Mouse (Mus musculus): Measurements from ENCODE around the gene Nudt14.

Gene Nudt14

DNA sequence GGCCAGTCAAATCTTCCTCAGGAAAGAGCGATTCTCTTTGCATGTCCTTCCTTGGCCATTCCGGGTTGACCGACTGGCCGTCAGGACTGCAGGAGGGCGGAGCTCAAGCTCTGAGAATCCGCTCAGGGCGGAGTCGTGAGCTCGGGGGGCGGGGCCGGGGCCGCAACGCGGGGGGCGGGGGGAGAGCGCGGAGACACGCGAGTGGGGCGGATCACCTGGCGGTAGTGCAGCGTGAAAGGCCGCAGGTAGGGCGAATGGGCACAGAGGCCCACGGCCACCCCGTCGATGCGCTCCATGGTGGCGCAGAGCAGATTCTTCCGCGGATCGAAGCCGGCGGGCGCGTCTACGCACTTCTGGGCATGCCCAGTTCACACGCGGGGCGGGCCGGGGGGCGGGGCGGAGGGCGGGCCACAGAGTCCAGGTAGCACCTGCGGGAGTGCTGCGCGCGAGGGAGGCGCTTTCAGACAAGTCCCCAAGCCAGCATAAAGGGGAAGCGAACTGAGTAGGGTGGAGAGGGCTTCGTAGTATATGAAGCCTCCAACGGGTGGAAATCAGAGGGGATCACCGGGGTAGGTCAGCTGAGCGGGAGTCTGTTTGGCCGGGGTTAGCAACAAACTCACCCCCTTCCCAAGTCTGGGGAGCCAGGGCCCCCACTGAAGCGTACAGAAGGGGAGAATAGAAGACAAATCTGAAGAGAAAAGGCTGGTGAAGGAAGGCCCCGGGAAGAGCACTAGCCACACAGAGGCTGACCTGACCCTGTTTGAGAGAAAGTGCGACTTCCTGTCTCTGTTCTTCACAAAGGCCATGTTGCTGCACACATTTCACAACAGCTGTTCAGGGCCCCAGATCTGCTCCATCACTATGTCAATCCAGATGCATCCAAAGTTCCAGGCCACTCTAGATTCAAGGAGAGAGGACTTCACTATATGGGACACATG, at the start of gene Nudt14:
Gene Nudt14, minus strand, starts transcription at position 349 of the 938 bp plus-strand sequence.
- no peak for DNase-seq (ENCODE audit: extremely low spot score, low read depth, low spot score)

DNA sequence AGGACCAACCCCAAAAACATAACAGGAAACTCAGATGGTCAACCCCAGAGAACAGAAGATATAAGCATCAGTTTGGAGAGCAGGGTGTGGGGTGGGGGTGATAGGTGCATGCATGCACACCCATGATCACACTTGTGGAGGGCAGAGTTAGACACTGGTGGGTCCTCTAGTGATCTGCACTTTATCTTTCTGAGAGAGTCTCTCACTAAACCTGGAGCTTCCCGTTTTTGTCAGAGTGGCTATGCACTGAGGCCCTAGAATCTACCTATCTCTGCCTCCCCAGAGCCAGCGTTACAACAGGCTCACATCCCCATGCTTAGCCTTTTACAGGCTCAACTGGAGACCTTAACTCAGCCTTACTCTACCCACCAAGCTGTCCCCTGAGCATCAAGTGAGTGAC, 49.5 kb upstream of the Nudt14 start:
- DNase-seq (ENCODE audit: extremely low spot score, low read depth, low spot score): no peak

DNA sequence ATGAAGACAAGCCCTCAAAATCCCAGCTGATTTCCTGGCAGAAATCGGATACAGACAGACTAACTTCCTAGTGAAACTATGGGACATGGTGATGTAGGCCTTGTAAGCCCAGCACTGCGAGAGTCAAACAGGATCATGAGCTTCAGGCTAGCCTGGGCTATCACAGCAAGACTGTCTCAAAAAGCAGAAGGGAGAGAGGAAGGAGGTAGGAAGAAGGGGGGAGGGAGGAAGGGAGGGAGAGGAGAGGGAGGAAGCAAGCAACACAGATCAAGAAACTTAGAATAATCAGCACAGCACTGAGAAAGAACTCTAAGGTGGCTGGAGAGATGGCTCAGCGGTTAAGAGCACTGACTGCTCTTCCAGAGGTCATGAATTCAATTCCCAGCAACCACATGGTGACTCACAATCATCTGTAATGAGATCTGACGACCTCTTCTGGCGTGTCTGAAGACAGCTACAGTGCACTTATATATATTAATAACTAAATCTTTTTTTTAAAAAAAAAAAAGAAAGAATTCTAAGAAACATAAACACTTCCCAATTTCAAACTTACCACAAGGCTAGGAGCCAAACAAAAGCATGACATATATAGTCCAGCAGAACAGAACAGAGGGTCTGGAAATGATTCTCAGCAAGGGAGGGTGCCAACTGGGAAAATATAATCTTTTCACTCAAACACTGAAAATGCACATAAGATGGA, 48.9 kb upstream of the Nudt14 start:
- no peak for DNase-seq (ENCODE audit: extremely low spot score, low read depth, low spot score)

DNA sequence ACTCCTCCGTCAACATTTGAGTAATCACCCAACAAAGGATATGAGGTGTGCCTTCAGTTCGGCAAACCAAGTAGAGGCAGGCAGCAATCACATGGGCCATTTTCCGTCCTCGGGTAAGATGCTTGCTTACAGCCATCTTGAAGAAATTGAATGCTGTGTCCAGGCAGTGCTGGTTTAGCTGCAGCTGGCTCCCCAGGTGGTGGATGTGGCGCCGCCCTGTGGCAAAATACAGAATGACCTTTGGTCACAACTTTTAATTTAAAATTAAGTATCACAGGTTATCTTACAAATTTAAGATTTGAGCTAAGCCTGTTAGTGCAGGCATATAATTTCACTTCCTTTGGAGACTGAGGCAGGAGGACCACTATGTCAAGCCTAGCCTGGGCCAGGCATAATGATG, 46.0 kb upstream of the Nudt14 start:
- no peak for DNase-seq (ENCODE audit: extremely low spot score, low read depth, low spot score)

DNA sequence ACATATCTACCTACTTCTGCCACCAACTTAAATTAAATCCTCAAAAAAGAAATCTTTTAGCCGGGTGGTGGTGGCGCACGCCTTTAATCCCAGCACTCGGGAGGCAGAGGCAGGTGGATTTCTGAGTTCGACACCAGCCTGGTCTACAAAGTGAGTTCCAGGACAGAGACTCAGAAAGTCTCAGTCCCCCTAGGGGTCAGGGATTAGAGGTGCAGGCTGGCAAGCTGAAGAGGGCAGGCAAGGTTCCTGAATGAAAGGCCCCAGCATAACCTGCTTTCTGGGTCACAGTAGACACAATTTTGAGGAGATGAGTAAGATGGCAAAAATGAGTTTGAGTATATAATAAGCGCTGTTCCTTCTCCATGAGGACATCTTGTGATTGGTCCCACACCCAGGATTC, 43.4 kb upstream of the Nudt14 start:
- DNase-seq (ENCODE audit: extremely low spot score, low read depth, low spot score): no peak

DNA sequence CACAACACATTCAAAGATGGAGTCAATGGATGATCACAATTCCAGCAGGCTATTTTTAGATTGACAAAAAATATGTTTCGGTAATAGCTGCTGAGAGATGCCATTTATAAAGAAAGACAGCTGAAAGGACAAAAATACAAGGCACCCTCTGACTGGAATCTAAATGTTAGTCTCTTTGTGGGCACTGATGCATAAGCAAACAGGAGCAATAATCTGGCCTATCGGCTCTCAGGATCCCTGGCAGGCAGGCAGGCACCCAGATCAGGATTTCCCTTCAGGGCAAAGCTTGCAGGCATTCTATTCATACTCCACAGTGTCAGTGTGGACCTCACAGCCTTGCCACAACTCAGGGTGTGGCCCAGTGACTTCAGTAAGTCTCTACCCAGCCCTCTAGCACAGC, 40.1 kb upstream of the Nudt14 start:
- no peak for DNase-seq (ENCODE audit: extremely low spot score, low read depth, low spot score)

DNA sequence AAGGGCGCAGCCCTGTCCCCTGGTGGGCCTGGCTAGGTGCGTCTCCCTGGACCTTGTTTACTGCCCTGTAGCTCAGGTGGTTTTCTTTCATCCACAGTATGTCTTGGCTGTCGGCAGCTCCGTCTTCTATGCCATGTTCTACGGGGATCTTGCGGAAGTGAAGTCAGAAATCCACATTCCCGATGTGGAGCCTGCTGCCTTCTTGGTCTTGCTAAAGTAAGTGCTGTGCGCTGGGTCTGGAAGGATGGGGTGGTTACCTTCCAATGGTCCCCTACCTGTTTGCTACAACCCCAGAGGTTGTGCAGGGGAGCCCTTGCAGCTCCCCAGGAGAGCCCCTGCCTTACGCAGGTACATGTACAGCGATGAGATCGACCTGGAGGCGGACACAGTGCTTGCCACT, 35.2 kb upstream of the Nudt14 start:
- DNase-seq (ENCODE audit: extremely low spot score, low read depth, low spot score): no peak

DNA sequence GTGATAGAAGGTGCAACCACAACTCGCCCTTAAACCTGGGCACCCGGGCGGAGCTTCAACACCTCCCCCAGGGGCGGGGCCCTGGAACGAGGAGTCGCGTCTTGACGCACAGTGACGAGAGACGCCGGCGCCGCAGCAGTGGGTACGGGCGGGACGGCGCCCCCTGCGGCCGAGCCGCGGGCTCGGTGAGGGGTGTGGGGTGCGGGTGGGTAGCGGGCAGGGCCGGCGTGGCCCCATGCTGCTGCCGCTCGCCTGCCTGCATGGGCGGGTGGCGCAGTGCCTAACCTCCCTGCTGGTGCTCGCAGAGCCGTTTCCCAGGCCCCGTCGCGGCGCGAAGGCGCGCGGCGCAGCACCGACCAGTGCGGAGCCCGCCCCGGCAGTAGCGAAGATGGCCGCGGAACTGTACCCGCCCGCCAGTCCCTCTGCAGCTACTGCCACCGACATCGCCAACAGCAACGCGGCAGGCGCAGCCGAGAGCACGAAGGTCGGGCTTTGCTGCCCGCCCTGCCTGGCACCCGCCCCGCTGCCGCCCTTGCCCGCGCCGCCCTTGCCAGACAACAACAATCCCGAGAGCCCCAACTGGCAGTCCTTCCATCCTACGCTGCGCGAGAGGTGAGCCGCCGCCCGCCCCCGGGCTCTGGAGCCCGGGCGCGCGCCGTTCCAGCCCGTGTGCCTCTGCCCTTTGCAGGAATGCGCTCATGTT, 34.6 kb upstream of the Nudt14 start, which contains the start of gene Btbd6:
Gene Btbd6, plus strand, starts transcription at position 112 of the 703 bp plus-strand sequence.
- peak; percentile 50 for DNase-seq (ENCODE audit: extremely low spot score, low read depth, low spot score)

DNA sequence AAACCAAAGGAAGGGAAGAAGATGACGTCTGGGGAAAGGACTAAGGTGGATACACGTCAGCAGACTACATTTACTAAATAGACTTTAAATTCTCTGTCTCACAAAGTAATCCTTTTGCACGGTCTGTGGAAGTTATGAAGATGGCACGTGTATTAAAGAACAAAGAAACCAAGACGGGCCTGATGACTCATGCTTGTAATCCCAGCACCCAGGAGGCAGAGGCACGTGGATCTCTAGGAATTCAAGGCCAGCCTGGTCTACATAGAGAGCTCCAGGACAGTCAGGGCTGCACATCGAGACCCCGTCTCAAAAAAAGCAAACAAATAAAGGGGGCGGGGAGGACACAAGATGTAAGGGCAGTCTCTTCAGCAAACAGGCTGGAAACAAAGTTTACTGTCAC, 32.8 kb upstream of the Nudt14 start:
- DNase-seq (ENCODE audit: extremely low spot score, low read depth, low spot score): no peak

DNA sequence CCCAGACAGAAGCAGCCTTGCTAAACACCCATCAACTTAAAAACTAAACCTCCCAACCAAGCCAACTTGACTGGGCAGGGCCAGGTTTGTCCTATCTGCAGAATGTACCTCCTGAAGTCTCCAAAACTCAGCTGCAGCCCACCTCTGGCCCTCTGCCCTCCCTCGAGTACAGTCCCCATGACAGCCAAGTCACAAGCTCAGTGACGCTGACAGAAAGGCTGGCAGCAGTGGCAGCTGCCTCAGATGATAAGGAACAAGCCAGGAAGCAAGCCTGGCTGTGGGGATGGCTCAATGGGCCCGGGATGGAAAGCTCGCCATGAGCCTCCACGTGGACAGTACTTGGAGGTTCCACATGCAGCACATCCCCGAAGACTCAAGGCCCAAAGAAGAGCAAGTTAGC, 27.7 kb upstream of the Nudt14 start:
- DNase-seq (ENCODE audit: extremely low spot score, low read depth, low spot score): no peak

DNA sequence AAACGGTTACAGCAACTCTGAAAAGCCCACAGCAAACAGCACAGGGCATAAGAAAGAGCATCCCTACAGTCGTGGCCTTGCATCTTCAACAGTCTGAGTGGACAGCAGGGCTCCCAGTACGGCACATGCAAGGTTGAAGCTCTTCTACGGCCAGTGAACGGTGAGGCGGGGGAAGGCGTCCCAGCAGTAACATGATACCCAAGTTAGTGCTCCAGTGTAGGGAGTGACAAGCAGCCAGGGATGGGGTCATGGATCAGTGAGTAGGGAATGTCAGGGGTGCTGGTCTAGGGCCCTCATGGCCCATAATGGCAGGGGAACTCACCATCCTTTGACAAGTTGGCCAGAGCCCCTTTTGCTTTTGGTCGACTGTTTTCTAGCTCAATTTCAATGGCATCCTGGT, 27.0 kb upstream of the Nudt14 start:
- DNase-seq (ENCODE audit: extremely low spot score, low read depth, low spot score): no peak

DNA sequence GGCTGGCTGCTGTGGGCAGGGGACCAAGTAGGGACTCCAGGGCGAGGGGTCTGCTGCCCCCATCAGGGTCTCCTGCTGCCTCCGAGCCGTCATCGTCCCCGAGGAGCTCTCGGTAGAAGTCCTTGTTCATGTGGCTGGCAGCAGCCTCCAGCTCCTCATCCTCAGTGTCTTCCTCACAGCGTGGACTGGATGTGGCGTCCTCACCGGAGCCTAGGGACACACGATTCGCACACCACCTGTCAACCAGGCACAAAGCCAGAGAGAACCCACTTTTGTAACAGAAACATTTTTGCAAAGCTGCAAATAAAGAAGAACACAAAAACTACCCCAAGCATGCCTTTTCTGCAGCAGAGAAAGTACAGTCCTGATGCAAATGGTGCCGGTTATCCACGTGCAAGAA, 23.9 kb upstream of the Nudt14 start:
- no peak for DNase-seq (ENCODE audit: extremely low spot score, low read depth, low spot score)

DNA sequence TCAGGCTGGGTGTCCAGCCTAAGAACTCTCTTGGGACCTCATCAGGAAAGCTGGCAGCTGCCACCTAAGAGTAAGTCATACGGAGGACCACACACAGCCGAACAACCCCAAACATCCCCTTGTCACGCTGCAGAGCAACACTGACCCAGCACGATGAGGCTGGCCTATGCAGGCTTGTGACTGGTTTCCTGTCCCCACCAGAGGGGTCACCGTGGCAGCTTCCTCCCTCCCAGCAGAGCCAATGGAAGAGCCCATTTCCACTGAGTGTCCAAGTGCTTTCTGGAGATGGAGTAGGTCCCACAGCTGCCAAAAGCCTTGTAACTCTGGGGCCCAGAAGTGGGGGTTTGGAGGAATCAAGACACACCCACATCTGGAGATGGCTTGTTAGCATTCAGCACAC, 19.9 kb upstream of the Nudt14 start:
- no peak for DNase-seq (ENCODE audit: extremely low spot score, low read depth, low spot score)

DNA sequence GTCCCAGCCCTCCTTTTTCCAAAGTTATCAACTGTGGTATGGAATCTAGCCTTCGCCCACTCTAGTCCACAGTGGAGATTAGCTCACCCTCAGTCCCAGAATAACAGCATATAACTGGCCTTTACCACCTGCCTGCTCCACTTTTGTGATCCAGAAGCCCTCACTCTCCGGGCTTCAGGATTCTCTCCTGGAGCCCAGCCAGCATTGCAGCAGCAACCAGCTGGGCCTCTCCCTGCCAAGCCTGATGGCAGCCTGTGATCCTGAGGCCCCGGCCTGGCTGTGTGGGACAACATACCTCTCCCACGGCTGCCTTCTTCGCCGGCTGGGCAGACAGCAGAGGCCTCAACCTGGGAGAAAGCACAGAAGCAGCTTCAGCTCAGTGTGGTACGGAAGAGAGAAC, 19.5 kb upstream of the Nudt14 start:
- DNase-seq (ENCODE audit: extremely low spot score, low read depth, low spot score): no peak

DNA sequence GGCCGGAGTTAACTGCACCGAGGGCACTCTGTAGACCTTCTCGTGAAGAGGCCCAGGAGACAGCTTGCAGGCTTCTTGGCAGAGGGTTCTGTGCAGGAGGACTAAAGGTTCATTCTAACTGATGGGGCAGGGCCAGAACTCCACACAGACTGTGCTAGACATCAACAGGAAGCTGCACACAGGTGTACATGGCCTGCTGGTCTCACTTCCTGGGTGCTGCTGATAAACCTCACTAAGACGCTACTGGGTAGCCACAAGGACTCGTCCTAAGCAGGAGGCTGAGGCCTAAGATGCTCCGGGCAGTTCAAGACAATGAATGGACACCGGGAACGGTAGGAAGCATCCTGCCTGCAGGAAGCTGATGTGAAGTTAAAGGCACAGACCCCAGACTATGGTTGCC, 17.5 kb upstream of the Nudt14 start:
- DNase-seq (ENCODE audit: extremely low spot score, low read depth, low spot score): no peak

DNA sequence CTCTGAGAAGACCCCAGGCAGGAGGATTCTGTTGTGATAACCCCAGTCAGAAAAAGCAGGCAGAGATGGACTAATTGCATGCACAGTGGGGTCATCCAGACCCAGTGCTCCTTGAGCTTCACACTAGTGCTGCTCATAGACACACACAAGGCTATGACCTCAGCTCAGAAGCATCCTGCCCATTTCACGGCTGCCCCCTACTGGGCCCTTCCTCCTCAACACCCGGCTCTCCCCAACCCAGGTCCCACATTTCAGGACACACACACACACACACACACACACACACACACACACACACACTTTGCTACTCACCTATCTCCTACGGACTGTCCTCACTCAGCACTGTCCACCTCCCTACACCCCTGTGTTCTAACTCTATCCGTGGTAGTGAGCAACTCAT, 16.4 kb upstream of the Nudt14 start:
- DNase-seq (ENCODE audit: extremely low spot score, low read depth, low spot score): no peak

DNA sequence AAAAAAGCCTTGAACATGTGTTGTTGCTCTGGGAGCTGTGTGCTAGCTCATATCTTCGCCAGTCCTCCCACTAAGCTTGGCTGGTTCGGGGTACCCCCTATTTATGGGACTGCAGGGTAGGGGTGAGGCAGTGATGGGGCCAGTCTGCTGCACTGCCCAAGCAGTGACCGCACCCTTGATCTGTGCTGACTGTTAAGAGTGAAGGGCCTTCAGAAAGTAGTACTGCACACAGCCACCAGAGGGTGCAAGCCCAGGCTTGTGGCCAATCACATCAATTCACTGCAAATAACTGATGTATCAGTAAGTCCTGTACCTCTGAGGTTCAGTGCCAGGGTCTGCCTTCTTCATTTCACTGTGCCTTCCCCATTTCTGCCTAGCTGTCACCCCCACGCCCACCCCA, 13.9 kb upstream of the Nudt14 start:
- DNase-seq (ENCODE audit: extremely low spot score, low read depth, low spot score): no peak

DNA sequence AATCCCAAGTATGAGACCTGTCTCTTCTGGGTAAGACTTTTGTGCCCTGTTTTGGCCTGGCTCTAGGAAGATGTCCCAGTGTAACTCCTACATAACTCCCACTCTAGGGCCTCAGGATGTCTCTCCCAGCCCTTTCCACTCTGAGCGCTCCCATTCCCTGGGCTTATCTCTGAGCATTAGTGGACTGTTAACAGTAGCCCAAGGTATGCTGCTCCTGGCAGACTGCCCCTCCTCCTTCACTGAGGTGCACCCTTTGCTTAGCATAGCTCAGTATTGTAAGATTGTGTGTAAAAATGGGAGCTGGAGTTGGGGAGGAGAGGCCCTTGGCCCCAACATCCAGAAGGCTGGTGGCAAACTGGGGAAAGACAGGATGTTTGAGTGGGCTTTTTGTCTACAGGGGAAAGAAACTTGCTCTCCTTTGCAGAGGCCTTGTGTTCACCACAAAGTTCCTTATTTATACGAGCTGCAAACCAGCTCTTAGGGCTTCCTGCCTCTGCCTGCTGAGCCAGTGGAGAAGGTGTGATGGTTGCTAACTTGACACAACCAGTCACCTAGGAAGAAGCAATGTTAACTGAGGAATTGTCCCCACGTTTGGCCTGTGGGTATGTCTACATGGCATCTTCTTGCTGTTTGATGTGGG, 11.1 kb upstream of the Nudt14 start:
- DNase-seq (ENCODE audit: extremely low spot score, low read depth, low spot score): no peak

DNA sequence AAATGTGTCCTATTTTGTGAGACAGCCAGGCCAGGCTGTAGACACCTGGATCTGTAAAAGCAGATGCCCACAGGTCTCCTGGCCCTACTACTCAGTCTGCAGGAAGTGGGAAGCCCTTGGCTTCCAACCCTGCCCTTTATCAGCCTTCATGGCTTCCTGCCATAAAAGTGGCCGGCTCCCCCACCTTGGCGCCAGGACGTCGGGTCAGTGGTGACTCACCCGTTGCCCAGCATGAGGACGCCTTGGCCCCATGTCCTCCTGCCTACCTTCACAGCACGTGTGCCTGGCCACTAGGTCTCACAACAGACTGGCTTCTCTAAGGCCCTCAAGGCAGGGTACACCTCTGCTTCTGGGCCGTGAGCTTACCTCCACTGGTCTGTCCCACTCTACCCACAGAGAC, 10.5 kb upstream of the Nudt14 start:
- no peak for DNase-seq (ENCODE audit: extremely low spot score, low read depth, low spot score)

DNA sequence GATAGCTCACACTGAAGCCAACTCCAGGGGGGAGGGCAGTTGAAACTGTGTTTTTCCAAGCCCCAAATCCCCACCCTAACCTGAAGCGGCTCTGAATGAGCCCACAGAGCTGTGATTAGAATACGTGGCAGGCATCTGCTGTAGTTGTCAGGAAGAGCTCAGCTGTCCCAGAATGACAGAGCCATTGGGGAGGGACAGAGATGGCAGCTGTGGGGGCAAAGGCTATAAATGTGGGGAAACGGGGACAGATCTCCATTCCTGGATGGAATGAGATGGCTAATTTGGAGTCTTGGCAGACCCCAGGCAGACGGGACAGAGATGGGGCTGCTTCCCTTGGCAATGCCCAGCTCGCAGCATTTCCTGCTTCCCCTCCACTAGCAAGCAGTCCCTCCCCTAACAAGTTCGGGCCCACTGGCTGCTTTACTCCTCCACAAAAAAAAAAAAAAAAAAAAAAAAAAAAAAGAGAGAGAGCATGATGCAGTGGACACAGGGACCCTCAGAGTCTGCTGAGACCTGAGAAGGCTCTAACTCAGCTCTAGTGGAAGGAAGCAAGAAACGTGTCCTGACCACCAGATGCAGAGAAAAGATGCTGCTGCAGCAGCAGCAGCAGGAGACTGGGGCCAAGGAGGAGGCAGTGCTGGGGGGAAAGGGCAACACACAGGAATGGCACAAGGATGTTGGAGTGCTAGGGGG, 9.4 kb upstream of the Nudt14 start:
- DNase-seq (ENCODE audit: extremely low spot score, low read depth, low spot score): no peak

DNA sequence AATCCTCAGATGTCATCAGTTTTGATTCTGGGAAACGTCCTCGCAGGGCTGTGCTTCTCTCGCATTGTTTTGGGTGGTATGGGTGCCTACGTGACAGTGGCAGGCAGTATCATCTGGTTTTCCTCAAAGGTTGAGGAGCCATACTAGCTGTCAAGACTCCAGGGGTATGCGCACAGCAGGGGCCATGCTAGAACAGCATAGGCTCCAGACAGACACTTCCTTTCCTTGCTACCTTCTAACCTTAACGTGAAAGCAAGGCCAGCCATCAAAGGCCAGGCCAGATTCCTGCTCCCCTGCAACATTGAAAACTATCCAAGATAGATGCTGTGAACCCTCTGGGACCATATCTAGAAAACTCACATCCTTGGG, 8.8 kb upstream of the Nudt14 start:
- no peak for DNase-seq (ENCODE audit: extremely low spot score, low read depth, low spot score)
